Mouse (Mus musculus): ENCODE measurements around the gene Phf23. TPM values are rescaled to one million over a fixed set of nuclear protein-coding genes. Genes with fewer than 3 reads are reported as not detected.

The Phf23 gene
- polyA plus RNA-seq, 1 experiment from 2014 or later, result 64.9 TPM

DNA sequence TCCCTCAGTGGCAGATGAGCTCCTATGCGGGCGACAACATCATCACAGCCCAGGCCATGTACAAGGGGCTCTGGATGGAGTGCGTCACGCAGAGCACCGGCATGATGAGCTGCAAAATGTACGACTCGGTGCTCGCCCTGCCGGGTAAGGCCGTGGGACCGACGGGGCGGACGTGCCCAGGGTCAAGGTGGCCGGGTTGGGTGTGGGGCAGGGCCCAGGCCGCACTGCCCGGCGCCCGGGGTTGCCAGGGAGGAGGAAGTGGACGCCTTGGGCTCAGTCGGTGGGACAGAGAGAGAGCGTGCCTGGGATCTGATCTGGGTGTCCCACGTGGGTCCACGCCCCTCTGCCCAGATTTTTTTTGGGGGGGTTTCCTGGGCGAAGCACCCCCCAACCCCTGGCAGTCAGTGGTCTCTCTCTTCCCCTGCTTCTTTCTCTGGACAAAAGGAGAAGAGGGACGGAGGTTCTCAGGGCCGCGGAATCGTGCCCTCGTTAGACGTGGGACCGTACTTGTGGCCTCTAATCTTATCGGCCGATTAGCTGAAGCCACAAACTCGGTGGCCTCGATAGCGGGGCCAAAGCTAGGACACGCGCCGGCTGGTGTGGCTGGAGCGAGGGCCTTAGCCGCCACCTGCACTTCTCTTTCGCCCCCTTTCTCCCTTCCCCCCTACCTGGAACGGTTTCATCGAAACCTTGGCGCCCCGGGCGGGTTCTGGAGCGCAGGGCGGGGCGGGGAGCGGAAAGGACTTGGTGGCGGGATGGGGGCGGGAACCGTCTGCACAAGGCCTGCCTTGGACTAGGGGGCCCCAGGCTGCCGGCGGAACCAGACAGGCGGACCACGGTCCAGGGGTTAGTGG lies 29.3 kb upstream of the Phf23 start:
- ATAC-seq (ENCODE audit: insufficient number of reproducible peaks, low FRiP score, low TSS enrichment, low read depth) (peak; percentile 69), DNase-seq (ENCODE audit: low spot score) (peak; percentile 63)
- Histone ChIP-seq H3K27ac (replicated peaks; ENCODE audit: low read depth, low read length) (no peak overlapping the region), H3K4me1 (ENCODE audit: control insufficient read depth, insufficient read depth, low read length) (no peaks in the 10 kb centered on the region; the same call in 1 of the 2 replicates), H3K9ac (ENCODE audit: low read length) (peak overlapping the region; percentile 57), H3K9me3 (ENCODE audit: control insufficient read depth, low read length) (no peaks in the 10 kb centered on the region), H3K4me3 (ENCODE audit: low read depth, low read length) (peak overlapping the region; percentile 24), H3K27me3 (ENCODE audit: control insufficient read depth, insufficient read depth, low read length) (peaks cover 53% of the 10 kb centered on the region), H3K4me2 (ENCODE audit: low read depth, severe bottlenecking) (peak overlapping the region; percentile 56), H3K36me3 (ENCODE audit: control insufficient read depth, insufficient read depth, low read length) (peaks cover 4% of the 10 kb centered on the region; the same call in 1 of the 2 replicates)
- 1% methylated on average over 58 of the region's 59 CpGs for WGBS

DNA sequence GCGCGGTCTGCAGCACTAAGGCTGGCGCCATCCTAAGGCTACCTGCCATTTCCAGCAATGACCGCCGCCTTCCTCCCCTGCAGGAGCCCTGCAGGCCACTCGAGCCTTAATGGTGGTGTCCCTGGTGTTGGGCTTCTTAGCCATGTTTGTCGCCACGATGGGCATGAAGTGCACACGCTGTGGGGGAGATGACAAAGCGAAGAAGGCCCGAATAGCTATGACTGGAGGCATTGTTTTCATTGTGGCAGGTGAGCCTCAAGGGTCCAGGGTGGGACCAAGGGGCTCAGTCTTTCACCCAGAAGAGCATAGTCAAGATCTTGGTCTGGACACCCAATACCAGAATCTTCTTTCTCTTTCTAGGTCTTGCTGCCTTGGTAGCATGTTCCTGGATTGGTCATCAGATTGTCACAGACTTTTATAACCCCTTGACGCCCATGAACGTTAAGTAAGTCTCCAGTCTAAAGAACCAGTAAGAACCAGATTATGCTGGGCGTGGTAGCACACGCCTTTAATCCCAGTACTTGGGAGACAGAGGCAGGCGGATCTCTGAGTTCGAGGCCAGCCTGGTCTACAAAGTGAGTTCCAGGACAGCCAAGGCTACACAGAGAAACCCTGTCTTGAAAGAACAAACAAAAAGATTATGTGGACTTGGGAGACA lies 28.6 kb upstream of the Phf23 start:
- Histone ChIP-seq H3K9me3 (ENCODE audit: control insufficient read depth, low read length) (no peaks in the 10 kb centered on the region), H3K36me3 (ENCODE audit: control insufficient read depth, insufficient read depth, low read length) (peaks cover 6% of the 10 kb centered on the region; the same call in 1 of the 2 replicates), H3K27ac (replicated peaks; ENCODE audit: low read depth, low read length) (no peak overlapping the region), H3K9ac (ENCODE audit: low read length) (peak overlapping the region; percentile 57), H3K4me1 (ENCODE audit: control insufficient read depth, insufficient read depth, low read length) (no peaks in the 10 kb centered on the region; the same call in 1 of the 2 replicates), H3K4me3 (ENCODE audit: low read depth, low read length) (peak overlapping the region; percentile 24), H3K4me2 (ENCODE audit: low read depth, severe bottlenecking) (peak overlapping the region; percentile 56), H3K27me3 (ENCODE audit: control insufficient read depth, insufficient read depth, low read length) (peaks cover 50% of the 10 kb centered on the region)
- DNase-seq (ENCODE audit: low spot score), result no peak
- 40% methylated on average over 17 of the region's 17 CpGs for WGBS
- ATAC-seq (ENCODE audit: insufficient number of reproducible peaks, low FRiP score, low TSS enrichment, low read depth), result no peak

DNA sequence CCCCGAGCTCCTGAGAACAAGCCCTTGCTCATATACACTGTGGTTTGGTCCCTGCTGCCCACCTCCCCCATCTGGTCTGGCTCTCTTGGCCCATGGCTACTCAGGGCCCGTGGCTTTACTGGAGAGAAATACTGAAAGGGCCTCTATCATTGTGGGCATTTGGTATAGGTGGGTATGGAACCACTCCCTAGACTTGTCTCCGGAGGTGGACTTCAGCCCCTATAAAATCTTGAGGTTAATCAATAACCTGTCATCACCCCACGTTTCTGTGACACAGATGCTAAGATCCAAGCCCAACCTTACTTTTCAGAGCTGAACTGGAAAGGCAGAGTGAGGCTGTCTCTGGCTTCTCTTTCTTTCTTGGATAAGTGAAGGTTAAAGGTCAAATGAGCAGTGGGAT lies 26.8 kb upstream of the Phf23 start:
- H3K9ac ChIP-seq (ENCODE audit: low read length), result no peak overlapping the region
- peaks cover 39% of the 10 kb centered on the region for H3K27me3 ChIP-seq (ENCODE audit: control insufficient read depth, insufficient read depth, low read length)
- H3K4me3 ChIP-seq (ENCODE audit: low read depth, low read length), result no peak overlapping the region
- H3K4me2 ChIP-seq (ENCODE audit: low read depth, severe bottlenecking), result no peak overlapping the region
- ATAC-seq (ENCODE audit: insufficient number of reproducible peaks, low FRiP score, low TSS enrichment, low read depth) (no peak), DNase-seq (ENCODE audit: low spot score) (no peak)
- H3K27ac ChIP-seq (replicated peaks; ENCODE audit: low read depth, low read length), result no peak overlapping the region
- peaks cover 8% of the 10 kb centered on the region; the same call in 1 of the 2 replicates for H3K36me3 ChIP-seq (ENCODE audit: control insufficient read depth, insufficient read depth, low read length)
- H3K4me1 ChIP-seq (ENCODE audit: control insufficient read depth, insufficient read depth, low read length), result no peaks in the 10 kb centered on the region; the same call in 1 of the 2 replicates
- 83% methylated on average over 4 of the region's 4 CpGs for WGBS
- no peaks in the 10 kb centered on the region for H3K9me3 ChIP-seq (ENCODE audit: control insufficient read depth, low read length)

- Histone ChIP-seq H3K9ac (ENCODE audit: low read length) (no peak overlapping the region; the same call in 1 of the 2 replicates), H3K9me3 (ENCODE audit: control insufficient read depth, low read length) (no peaks in the 10 kb centered on the region), H3K4me2 (ENCODE audit: low read depth, severe bottlenecking) (no peak overlapping the region), H3K27ac (replicated peaks; ENCODE audit: low read depth, low read length) (no peak overlapping the region), H3K27me3 (ENCODE audit: control insufficient read depth, insufficient read depth, low read length) (peaks cover 27% of the 10 kb centered on the region), H3K36me3 (ENCODE audit: control insufficient read depth, insufficient read depth, low read length) (peaks cover 11% of the 10 kb centered on the region; the same call in 1 of the 2 replicates), H3K4me1 (ENCODE audit: control insufficient read depth, insufficient read depth, low read length) (no peaks in the 10 kb centered on the region; the same call in 1 of the 2 replicates), H3K4me3 (ENCODE audit: low read depth, low read length) (no peak overlapping the region; the same call in 1 of the 2 replicates)
- ATAC-seq (ENCODE audit: insufficient number of reproducible peaks, low FRiP score, low TSS enrichment, low read depth), result no peak
- WGBS, result 79% methylated on average over 6 of the region's 6 CpGs
- no peak for DNase-seq (ENCODE audit: low spot score)
Measured at GRCm38 (mm10) chr11:69970222-69970621, 25.4 kb upstream of the Phf23 start.

- ATAC-seq (ENCODE audit: insufficient number of reproducible peaks, low FRiP score, low TSS enrichment, low read depth), result no peak
- H3K4me1 ChIP-seq (ENCODE audit: control insufficient read depth, insufficient read depth, low read length), result no peaks in the 10 kb centered on the region; the same call in 1 of the 2 replicates
Measured at GRCm38 (mm10) chr11:69970775-69971174, 24.8 kb upstream of the Phf23 start.

GRCm38 (mm10) chr11:69974907-69975306 lies 20.7 kb upstream of the Phf23 start:
- H3K36me3 ChIP-seq (ENCODE audit: control insufficient read depth, insufficient read depth, low read length), result peaks cover 9% of the 10 kb centered on the region; the same call in 1 of the 2 replicates
- ATAC-seq (ENCODE audit: insufficient number of reproducible peaks, low FRiP score, low TSS enrichment, low read depth) (no peak), DNase-seq (ENCODE audit: low spot score) (no peak)
- H3K27ac ChIP-seq (replicated peaks; ENCODE audit: low read depth, low read length), result no peak overlapping the region
- 95% methylated on average over 2 of the region's 2 CpGs for WGBS
- no peak overlapping the region for H3K4me2 ChIP-seq (ENCODE audit: low read depth, severe bottlenecking)
- H3K9ac ChIP-seq (ENCODE audit: low read length), result no peak overlapping the region
- no peak overlapping the region for H3K4me3 ChIP-seq (ENCODE audit: low read depth, low read length)
- no peaks in the 10 kb centered on the region for H3K27me3 ChIP-seq (ENCODE audit: control insufficient read depth, insufficient read depth, low read length)
- no peaks in the 10 kb centered on the region for H3K9me3 ChIP-seq (ENCODE audit: control insufficient read depth, low read length)
- no peaks in the 10 kb centered on the region for H3K4me1 ChIP-seq (ENCODE audit: control insufficient read depth, insufficient read depth, low read length)

More at GRCm38 (mm10) chr11:69970775-69971174, 24.8 kb upstream of the Phf23 start:
- H3K36me3 ChIP-seq (ENCODE audit: control insufficient read depth, insufficient read depth, low read length), result peaks cover 11% of the 10 kb centered on the region; the same call in 1 of the 2 replicates
- 89% methylated on average over 3 of the region's 3 CpGs for WGBS
- no peak overlapping the region for H3K9ac ChIP-seq (ENCODE audit: low read length)
- no peak overlapping the region for H3K4me2 ChIP-seq (ENCODE audit: low read depth, severe bottlenecking)
- no peak for DNase-seq (ENCODE audit: low spot score)
- H3K9me3 ChIP-seq (ENCODE audit: control insufficient read depth, low read length), result no peaks in the 10 kb centered on the region
- no peak overlapping the region for H3K4me3 ChIP-seq (ENCODE audit: low read depth, low read length)
- H3K27me3 ChIP-seq (ENCODE audit: control insufficient read depth, insufficient read depth, low read length), result peaks cover 21% of the 10 kb centered on the region
- H3K27ac ChIP-seq (replicated peaks; ENCODE audit: low read depth, low read length), result no peak overlapping the region

- no peak overlapping the region for H3K9ac ChIP-seq (ENCODE audit: low read length)
- no peak for ATAC-seq (ENCODE audit: insufficient number of reproducible peaks, low FRiP score, low TSS enrichment, low read depth)
- H3K36me3 ChIP-seq (ENCODE audit: control insufficient read depth, insufficient read depth, low read length), result peaks cover 7% of the 10 kb centered on the region; the same call in 1 of the 2 replicates
- WGBS, result 90% methylated on average over 4 of the region's 4 CpGs
- H3K4me3 ChIP-seq (ENCODE audit: low read depth, low read length), result no peak overlapping the region
- no peaks in the 10 kb centered on the region for H3K9me3 ChIP-seq (ENCODE audit: control insufficient read depth, low read length)
- no peak for DNase-seq (ENCODE audit: low spot score)
- no peaks in the 10 kb centered on the region for H3K4me1 ChIP-seq (ENCODE audit: control insufficient read depth, insufficient read depth, low read length)
- H3K27ac ChIP-seq (replicated peaks; ENCODE audit: low read depth, low read length), result no peak overlapping the region
- no peaks in the 10 kb centered on the region for H3K27me3 ChIP-seq (ENCODE audit: control insufficient read depth, insufficient read depth, low read length)
- H3K4me2 ChIP-seq (ENCODE audit: low read depth, severe bottlenecking), result no peak overlapping the region
Measured at GRCm38 (mm10) chr11:69976271-69976670, 19.3 kb upstream of the Phf23 start.

GRCm38 (mm10) chr11:69979827-69980195 lies 15.8 kb upstream of the Phf23 start:
- Histone ChIP-seq H3K4me1 (ENCODE audit: control insufficient read depth, insufficient read depth, low read length) (peaks cover 13% of the 10 kb centered on the region; the same call in 1 of the 2 replicates), H3K9me3 (ENCODE audit: control insufficient read depth, low read length) (no peaks in the 10 kb centered on the region), H3K36me3 (ENCODE audit: control insufficient read depth, insufficient read depth, low read length) (peaks cover 8% of the 10 kb centered on the region), H3K27me3 (ENCODE audit: control insufficient read depth, insufficient read depth, low read length) (no peaks in the 10 kb centered on the region), H3K9ac (ENCODE audit: low read length) (peak overlapping the region; percentile 60), H3K27ac (replicated peaks; ENCODE audit: low read depth, low read length) (peak overlapping the region; percentile 98), H3K4me2 (ENCODE audit: low read depth, severe bottlenecking) (peak overlapping the region; percentile 87), H3K4me3 (ENCODE audit: low read depth, low read length) (peak overlapping the region; percentile 99)
- ATAC-seq (ENCODE audit: insufficient number of reproducible peaks, low FRiP score, low TSS enrichment, low read depth), result no peak
- DNase-seq (ENCODE audit: low spot score), result no peak
- WGBS, result 3% methylated on average over 16 of the region's 16 CpGs

Data from limb, embryonic 11.5 days (tissue).